Mouse (Mus musculus) heart, postnatal 25 days (tissue): ENCODE data around the gene S100pbp. TPM values are rescaled to one million over a fixed set of nuclear protein-coding genes. Genes with fewer than 3 reads are reported as not detected.
"Not testable (repeated sequence)": the region's sequence is repeated elsewhere in the genome, so short reads cannot be mapped to it uniquely, and the experiment has no call there.

Experiments
- DNase-seq: peaks from one replicate; pipeline ENCODE4 v3.0.0; 2022; ENCODE audit warnings: low spot score
- intact Hi-C: fragments of 180-260 bp; cut with DNase I; formaldehyde crosslinking; loops from one replicate; pipeline ENCODE4 v1.15.1; 2025
- total RNA-seq, 2 experiments: library from RNA; stranded (reverse); gene quantifications; 2 replicates each; pipeline ENCODE4 v1.2.3; 2021

S100pbp gene
- total RNA-seq, 2 experiments from 2014 or later = 12.9 to 14.1 TPM

DNA sequence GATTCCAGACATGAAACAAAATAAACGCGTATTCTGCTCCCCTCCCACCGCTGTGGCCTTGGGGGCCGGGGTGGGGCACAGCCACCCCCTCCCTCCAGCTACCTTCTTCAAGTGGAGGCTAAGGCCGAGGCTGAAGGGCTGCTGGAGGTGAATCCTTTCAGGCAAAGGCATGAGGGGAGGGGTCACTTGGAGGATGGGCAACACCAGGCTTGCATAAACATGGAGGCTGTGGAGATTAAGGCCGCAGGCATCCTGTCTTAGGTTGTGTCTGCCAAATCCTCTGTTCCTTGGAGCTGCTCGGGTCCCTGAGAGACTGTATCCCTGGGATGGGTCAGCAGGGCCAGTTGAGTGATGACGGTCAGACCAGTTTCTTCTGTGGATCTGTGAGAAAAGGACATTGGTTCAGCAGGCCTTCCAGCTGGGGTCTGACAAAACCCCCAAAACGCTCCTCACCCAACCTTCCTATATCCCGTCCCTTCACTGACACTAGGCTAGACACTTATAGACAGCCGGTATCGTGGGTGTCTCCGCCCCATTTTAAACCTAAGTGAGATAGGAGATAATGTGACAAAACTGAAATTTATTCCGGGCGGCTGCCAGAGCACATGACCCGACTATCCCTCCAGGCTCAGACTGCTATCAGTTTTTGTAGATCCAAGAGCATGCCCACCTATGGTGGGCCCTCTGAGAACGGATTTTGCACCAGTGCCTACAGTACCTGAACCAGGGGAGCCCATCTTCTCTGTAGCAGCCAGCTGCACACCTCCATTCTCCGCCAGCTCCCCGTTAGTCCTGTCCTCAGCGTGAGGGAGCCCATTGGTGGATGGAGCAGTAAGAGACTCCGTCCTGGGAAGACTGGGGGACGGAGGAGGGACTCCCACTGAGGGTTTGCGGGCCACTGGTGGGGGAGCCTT, 31.8 kb upstream of the S100pbp start:
- DNase-seq = no peak
- intact Hi-C loops = no loop called here

DNA sequence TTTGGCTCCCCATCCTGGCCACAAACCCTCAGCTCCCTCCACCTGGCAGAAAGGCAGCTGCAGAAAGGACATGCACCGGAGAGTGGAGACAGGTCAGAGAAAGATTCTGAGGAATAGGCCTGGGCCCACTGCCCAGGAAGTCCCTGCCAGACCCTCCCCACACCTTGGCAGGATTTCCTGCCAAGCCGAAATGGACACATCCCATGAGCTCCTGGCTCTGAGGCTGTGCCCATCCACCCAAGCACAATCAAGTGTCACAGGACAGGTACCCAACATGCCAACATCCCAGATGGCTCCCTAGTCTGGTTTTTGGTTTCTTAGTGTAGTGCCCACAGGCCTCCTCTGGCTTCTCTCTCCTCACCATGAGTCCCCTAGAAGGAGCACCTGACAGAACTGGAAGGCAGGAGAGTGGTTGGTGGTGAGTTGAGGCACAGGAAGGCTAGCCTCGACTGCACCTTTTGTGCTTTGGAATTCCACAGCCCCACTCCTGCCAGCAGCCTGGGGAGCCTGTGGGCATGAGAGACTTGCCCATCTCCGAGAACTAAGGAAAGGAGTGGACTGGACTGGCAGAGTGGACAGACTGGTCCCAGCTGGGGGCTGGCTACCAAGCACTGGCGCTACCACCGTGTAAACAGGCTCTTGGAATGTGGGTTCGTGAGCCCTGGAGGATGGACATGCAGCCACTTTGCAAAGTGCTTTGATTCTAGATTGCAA, 31.0 kb upstream of the S100pbp start:
- intact Hi-C loops = no loop called here
- no peak for DNase-seq

DNA sequence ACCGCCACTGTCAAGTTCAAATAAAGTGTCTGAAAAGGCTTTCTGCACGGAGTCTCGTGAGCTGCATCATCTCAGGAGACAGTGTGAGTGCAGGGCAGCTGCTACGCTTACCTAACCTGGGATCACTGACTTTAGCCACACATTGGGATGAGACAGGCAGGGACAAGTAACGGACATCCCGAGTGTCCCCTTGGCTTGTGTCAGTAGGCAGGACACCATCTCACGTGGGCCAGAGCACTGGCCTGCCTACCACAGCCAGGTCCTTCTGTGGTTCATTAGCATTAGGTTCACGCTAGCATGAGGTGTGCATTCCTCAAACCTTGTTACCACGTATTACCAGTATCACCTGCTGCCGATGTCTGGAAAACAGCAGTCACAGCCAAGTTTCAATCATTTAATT, 29.7 kb upstream of the S100pbp start:
- intact Hi-C loops = no loop called here

DNA sequence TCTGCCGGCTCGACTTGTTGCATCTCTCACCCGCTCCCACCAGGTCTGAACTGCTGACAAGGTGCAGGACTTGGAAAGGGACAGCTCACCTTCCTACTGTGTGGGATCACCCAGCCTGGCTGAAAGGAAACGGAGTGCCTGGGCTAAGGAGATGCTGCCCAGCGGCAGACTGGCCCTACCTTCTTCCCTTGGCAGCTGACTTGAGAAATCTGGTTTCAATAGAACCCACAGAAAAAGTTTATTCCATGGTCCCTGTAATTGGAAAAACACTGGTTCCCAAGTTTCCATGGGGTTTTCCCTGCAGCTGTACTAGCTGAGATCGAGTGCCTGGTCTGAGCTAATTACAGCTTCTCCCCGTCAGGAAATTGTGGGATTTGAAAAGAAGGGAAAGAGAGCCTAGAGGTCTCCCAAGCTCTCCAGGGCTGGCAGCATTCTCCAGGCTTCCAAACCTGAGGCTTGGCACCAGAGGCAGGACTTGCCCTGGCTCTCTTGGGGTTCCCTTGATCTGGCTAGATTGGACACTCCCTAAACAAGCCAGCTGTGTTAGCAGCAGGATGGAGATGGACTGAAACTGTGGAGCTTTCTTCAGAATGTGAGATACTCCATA, 29.1 kb upstream of the S100pbp start:
- no peak for DNase-seq
- intact Hi-C loops = no loop called here

More for the DNA sequence above, 29.7 kb upstream of the S100pbp start:
- DNase-seq = no peak

DNA sequence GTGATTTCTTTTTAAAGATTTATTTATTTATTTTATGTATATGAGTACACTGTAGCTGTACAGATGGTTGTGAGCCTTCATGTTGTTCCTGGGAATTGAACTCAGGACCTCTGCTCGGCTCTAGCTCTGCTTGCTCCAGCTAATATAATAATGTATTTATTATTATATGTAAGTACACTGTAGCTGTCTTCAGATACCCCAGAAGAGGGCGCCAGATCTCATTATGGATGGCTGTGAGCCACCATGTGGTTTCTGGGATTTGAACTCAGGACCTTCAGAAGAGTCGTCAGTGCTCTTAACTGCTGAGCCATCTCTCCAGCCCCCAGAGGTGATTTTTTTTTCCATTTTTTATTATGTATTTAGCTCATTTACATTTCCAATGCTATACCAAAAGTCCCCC, 23.0 kb upstream of the S100pbp start:
- intact Hi-C loops = loop anchor here (5.0 kb wide), 1 partner anchor 245 kb away; no protein-coding TSS in a partner anchor
- DNase-seq = not testable (repeated sequence)

DNA sequence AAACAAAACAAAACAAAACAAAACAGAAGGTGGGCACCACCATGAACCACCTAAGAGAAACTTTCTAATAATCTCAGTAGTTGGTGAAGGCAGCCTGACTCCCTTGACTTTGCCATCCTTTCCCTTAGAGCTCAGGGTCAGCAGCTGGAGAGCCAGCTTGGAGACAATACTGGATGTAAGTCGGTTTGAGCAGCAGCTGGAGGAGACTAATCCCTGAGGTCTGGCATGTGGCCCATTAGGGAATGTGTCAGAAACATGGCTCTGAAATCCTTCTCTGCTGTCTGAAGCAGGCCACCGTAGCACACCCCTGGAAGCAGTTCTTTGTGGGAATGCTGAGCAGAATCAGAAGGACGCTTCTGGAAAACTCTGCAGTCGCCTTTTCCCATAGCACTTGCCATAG, 21.9 kb upstream of the S100pbp start:
- DNase-seq = no peak
- intact Hi-C loops = loop anchor here (2.0 to 5.0 kb wide), 2 partner anchors 65 to 246 kb away; no protein-coding TSS in a partner anchor

DNA sequence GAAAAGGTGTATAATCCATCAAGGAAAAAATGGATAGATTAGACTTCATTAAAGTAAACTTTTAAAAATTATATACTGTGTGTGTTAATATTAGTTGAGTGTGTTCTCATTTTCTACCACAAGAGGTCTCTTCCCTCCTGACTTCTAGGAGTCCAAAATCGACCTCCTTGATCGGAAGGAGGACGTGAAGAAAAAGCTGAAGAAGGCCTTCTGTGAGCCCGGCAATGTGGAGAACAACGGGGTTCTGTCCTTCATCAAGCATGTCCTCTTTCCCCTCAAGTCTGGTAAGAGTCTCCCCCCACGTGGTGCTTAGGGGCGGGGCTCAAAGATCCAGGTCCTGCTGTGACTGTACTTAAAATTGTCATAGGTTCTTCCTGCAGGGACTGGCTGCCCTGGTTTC, 20.0 kb upstream of the S100pbp start:
- intact Hi-C loops = no loop called here
- no peak for DNase-seq

DNA sequence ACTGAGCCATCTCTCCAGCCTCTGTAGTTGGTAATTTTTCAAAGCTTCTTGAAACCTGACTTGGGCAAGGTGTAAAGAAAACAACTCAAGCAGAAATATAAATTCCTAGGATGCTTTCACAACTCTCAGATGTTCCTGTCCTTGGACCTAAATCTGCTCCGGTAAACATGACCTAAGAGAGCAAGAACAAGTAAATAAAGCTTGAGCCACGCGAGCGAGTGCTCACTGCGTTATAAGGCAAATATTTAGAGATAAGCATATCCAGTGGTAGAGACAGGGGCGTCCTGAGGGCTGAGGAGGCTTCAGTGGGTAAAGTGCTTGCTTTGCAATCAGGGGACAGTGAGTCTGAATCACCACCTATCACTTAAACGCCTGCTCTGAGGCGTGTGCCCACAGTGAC, 17.3 kb upstream of the S100pbp start:
- DNase-seq = no peak
- intact Hi-C loops = no loop called here

DNA sequence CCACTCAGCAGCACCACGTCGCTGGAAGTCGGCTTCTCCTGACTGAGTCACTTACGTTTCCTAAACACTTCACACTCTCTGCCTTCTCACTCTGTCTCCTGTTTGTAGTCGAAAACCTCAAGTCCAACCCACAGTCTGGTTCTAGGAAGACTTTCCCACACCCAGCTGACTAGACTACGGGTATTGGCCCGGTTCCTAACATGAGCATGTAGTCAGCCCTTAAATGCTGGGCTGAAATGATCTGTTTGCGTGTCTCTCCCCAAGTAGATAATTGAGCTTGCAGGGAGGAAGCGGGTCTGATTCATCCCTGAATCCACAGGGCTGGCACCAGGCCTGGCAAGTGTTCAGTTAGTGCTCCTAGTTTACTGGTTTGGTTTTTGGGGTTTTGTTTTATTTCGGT, 15.1 kb upstream of the S100pbp start:
- intact Hi-C loops = no loop called here
- no peak for DNase-seq

DNA sequence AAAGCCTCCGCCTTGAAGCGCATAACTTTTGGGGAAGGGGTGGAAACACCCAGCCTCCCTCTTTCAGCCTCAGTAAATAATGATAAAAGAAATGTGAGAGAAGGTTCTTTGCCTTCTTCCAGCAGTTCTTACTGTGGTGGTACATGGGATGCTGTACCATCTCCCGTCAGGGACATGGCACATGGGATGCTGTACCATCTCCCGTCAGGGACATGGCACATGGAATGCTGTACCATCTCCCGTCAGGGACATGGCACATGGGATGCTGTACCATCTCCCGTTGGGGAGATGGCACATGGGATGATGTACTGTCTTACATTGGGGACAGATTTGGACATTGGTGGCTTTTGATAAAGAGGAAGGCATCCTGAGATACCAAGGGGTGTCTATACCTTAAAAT, 8.0 kb upstream of the S100pbp start:
- DNase-seq = no peak
- intact Hi-C loops = no loop called here

DNA sequence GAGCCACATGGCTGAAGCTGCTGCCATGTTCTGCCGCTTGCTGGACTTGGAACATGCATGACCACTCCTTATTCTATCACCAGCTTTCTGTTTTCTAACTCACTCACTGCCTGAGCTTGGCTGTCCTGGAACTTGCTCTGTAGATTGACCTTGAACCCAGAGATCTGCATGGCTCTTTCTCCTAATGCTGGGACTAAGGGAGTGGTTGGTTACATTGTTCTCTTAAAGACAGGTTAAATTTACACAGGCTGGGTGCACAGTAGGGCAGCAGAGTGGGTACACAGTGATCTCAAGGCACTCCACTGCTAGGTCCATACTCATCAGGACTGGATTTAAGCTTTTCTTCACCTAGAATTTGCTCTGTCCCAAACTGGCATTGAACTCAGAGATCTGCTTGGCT, 4.8 kb upstream of the S100pbp start:
- no peak for DNase-seq
- intact Hi-C loops = loop anchor here (5.0 kb wide), 2 partner anchors 138 to 263 kb away; no protein-coding TSS in a partner anchor

DNA sequence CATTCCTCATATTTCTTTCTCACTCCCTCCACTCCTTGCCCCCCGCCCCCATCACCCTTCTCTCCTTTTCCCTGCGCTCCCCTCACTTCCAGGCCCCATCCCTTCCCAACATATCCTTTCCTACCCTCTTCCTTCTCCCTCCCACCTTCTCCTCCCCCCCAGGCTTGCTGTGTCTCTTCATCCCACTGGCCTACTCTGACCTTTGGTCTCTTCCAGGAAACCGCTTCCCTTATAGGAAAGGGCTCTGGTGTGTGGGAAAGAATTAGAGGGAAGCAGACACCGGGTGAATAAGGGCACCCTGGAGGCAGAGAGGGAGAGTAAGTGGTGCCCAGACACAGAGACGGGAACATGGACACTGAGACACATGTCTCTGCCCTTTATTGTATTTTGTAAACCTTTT, 2.2 kb upstream of the S100pbp start:
- intact Hi-C loops = loop anchor here (5.0 kb wide), 2 partner anchors 141 to 266 kb away; no protein-coding TSS in a partner anchor
- DNase-seq = no peak

DNA sequence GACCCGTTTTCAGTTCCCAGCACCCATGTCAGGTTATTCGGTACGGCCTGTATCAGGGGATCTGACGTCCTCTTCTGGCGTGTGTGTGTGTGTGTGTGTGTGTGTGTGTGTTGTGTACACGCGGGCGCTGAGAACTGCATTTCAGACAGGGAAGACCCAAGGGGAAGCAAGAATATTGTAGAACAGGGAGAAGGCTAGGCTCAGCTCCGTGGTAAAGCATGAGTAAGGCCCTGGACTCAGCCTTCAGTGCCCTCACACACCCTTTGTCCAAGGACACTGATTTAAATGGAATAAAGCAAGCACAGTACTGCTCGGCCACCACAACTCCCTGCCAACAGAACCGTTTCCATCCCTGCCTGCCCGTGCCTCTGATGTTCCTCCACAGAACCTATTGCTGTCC, 1.0 kb upstream of the S100pbp start:
- intact Hi-C loops = loop anchor here (5.0 kb wide), 2 partner anchors 142 to 267 kb away; no protein-coding TSS in a partner anchor
- DNase-seq = no peak

DNA sequence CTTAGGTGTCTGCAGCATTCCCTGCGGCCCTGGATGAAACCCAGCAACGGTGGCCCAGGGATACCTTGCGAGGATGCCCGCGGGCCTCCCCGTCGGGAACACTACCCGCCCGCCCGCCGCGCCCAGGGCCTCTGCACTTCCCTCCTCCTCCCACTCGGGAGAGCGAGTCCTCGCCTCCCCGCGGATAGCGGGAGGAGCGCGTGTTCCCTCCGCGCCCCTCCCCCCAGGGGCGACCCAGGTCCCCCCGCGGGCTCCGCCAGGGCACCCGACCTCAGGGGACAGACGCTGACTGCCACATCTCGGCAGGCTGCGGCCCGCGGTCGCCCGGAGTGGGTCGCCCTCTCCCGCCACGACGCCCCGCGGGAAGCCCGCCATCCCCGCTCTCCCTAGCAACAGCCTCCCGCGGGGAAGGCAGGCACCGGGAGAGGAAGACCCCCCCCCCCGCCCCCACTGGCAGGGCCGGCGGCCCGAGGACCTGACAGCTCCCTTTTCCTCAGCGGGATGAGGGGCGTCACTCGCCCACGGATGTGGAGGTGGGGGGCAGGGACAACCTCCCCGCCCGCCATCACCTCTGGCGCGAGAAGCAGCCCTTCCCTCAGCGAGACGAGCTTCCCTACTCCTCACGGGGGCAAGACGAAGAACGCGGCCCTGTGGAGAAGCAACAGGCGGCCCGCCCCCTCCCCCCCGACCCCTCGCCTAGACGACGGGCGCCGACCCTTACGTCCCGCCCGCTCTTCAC, 555 bp downstream of the S100pbp start:
- peak; percentile 33 for DNase-seq
- intact Hi-C loops = no loop called here

DNA sequence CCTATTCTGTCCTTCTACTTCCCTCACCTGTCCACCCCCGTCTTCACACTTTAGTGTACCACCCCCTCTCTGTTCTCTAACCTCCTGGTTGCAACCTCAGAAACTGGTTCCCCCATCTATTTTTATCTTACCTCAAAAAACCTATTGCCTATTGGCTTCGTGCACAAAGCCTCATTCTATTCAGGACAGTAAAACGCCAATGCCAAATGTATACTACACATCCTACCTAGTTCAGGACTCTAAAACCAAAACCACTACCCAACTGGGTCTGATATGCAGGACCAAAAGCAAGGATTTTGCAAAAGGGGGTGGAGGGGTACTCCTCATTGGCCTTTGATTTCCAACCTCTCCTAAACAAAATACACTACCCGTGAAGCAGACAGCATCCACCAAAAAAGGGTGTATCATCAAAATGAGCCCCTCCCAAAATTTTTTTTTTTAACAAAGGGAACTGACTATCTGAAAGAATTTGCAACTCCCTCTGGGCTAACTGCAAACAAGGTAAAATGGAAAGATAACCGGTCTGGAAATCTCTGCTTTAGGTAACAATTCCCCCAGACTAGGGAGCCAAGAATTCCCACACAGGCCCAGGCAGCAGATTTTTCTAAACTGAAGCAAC, 1.4 kb downstream of the S100pbp start:
- intact Hi-C loops = no loop called here
- no peak for DNase-seq

DNA sequence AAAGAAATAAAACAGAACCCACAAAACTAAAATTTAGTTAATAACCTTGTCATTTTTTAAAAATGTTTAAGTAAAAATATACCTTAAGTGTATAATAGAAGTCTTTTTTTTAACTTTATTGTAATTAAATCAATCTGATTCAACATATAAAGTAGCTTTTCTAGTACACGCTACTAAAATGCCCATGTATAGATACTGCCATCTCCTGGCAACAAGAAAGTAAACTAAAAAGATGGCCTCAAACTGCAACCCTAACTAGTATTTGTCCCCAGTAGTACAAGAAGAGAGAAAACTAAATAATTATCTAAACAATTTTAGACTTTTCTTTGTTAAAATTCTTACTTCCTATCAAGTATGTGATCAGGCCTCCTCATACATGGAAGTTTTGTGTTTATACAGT, 10.0 kb downstream of the S100pbp start:
- no peak for DNase-seq
- intact Hi-C loops = loop anchor here (2.0 kb wide), 1 partner anchor 45 kb away; no protein-coding TSS in a partner anchor

DNA sequence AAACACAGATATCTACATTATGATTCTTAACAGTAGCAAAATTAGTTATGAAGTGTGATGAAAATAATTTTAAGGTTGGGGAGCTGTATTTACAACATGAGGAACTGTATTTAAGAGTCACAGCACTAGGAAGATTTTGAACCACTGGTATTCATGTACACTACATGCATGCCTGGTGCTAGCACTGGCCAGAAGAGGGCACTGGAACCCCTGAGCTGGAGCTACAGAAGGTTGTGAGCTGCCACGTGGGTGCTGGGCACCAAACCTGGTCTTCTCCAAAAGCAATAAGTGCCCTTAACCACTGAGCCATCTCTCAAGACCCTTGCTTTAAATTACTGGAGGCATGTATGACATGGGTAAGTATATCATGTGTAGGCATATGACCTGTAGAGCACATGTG, 17.0 kb downstream of the S100pbp start:
- no peak for DNase-seq
- intact Hi-C loops = no loop called here

DNA sequence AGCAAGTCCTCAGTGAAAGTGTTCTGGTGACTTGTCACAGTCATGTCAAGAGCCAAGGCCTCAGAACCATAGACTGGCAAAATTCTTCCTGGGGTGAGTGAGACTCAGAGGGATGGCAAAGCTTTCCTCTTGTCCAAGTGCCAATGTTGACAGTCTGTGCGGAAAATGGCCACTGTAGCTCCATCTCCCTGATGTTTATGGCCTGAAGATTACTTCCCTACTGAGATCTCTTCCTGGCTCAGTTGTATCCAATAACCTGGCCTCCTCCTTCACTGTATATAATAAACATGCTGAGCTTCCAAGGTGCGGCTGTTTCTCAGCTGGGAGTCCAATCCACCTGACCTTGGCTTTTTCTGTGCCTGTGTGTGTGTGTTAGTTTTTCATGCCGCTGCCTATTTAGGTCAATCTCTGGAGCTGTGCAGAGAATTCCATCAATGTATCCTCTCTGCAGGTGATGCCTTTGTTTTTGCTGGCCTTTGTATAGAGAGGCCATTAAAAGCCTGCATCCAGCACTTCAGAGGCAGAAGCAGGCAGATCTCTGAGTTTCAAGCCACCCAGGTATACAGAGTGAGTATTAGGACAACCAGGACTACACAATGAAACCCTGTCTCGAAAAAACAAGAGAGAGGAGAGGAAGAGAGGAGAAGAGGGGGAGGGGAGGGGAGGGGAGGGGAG, 27.8 kb downstream of the S100pbp start:
- intact Hi-C loops = no loop called here
- no peak for DNase-seq

DNA sequence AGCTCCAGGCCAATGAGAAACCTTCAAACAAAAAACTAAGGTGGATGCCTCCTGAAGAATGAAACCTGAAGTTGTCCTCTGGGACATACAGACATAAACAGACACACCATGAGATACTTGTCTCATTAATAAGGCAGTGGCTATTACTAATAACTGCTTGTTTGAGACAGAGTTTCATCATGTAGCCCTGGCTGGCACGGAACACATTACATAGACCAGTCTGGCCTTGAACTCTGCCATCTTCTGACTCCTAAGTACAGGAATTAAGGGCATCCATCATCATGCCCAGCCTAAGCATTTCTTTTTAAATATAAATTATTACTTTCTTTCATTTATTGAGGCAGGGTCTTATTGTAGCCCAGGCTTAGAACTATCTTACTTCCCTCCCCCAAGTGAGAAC, 28.5 kb downstream of the S100pbp start:
- intact Hi-C loops = no loop called here
- DNase-seq = no peak
